Mouse (Mus musculus): ENCODE results near the gene Atp6v0a2.

- TF ChIP-seq CTCF (conservative IDR thresholded peaks at IDR 0.05; ENCODE audit: insufficient read depth, insufficient read length, low read depth, low read length): no peak
- TF ChIP-seq POLR2A (IDR thresholded peaks at IDR 0.05; ENCODE audit: low read depth, low read length): no peak
Observed at GRCm38 (mm10) chr5:124715135-124715534, 86.8 kb downstream of the Atp6v0a2 start.
